Mouse (Mus musculus): ENCODE measurements around the gene Emg1. TPM values are rescaled to one million over a fixed set of nuclear protein-coding genes. Genes with fewer than 3 reads are reported as not detected.

The Emg1 gene
- polyA plus RNA-seq, 1 experiment from 2014 or later = 200 TPM

GRCm38 (mm10) chr6:124702102-124702783 is 9.7 kb downstream of the Emg1 start:
- H3K27ac ChIP-seq = no peak overlapping the region
- no peak overlapping the region for H3K9ac ChIP-seq
- peaks cover 97% of the 10 kb centered on the region for H3K36me3 ChIP-seq
- peaks cover 9% of the 10 kb centered on the region for H3K4me1 ChIP-seq
- H3K27me3 ChIP-seq (replicated peaks) = no peaks in the 10 kb centered on the region
- 84% methylated on average over 17 of the region's 17 CpGs for WGBS (ENCODE audit: insufficient replicate concordance)
- no peak overlapping the region for H3K4me3 ChIP-seq
- no peaks in the 10 kb centered on the region for H3K9me3 ChIP-seq (replicated peaks)
- ATAC-seq = no peak; the same call in 1 of the 2 replicates
- no peak overlapping the region for H3K4me2 ChIP-seq

- no peak overlapping the region for H3K4me2 ChIP-seq
- H3K36me3 ChIP-seq = peaks cover 88% of the 10 kb centered on the region
- H3K4me3 ChIP-seq = no peak overlapping the region
- no peaks in the 10 kb centered on the region for H3K27me3 ChIP-seq (replicated peaks)
- no peak overlapping the region for H3K27ac ChIP-seq
- WGBS (ENCODE audit: insufficient replicate concordance) = 79% methylated on average over 8 of the region's 8 CpGs
- no peak overlapping the region for H3K9ac ChIP-seq
- no peaks in the 10 kb centered on the region for H3K9me3 ChIP-seq (replicated peaks)
- H3K4me1 ChIP-seq = peaks cover 8% of the 10 kb centered on the region
- ATAC-seq = no peak
These were observed 10.6 kb downstream of the Emg1 start for GRCm38 (mm10) chr6:124701338-124701737.

DNA sequence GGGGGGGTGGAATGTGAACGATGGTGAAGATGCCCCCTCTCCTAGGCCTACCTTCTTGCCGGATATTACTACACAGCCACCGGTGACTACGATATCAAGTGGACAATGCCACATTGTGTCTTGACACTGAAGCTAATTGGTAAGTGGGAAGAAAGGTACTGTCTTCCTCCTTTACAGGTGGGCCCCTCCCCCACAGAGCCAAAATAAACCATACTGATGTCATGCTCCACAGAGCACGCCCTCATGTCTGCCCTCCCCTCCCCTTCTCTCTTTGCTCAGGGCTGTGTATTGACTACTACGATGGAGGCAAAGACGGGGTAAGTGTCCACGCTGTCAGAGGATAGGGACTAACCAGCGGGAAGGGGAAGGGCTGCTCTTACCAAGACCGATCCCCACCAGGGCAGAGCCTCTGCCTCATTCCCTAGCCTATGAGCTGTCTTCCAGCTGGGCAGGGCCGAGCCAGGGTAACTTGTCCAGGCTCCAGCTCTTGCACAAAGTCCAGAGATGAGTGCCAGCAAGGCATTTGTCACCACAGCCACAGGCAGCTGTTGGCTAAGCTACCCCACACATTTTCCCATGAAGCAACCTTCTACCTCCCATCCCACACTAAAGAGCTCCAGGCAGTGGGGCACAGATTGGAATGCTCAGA is 11.9 kb downstream of the Emg1 start:
- 0 out of 2 replicates have a peak, but pooled peaks have one; percentile 5 for ATAC-seq
- Histone ChIP-seq H3K9ac (no peak overlapping the region), H3K27me3 (replicated peaks) (no peaks in the 10 kb centered on the region), H3K4me1 (peaks cover 8% of the 10 kb centered on the region), H3K4me2 (no peak overlapping the region), H3K4me3 (no peak overlapping the region), H3K9me3 (replicated peaks) (no peaks in the 10 kb centered on the region), H3K36me3 (peaks cover 85% of the 10 kb centered on the region), H3K27ac (no peak overlapping the region; the same call in 1 of the 2 replicates)
- 73% methylated on average over 11 of the region's 11 CpGs for WGBS (ENCODE audit: insufficient replicate concordance)

DNA sequence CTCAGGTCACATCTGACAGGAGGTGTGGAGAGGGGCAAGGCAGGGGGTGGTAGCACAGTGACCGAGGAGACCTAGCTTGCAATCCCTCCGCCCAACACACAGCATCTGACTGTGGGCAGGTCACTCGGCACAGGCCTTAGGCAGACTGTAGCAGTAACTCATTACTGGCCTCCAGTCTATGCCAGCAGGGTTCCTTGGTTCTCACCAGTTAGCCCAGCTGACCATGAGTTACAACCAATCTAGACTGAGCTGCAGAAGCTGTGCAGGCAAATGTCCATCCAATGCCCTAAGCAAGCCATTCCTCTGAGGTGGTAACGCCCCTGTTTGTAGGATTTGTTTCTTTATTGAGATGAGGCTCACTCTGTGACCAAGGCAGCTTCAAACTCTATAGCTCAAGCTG is 12.6 kb downstream of the Emg1 start:
- no peak overlapping the region; the same call in 1 of the 2 replicates for H3K27ac ChIP-seq
- 76% methylated on average over 4 of the region's 4 CpGs for WGBS (ENCODE audit: insufficient replicate concordance)
- no peaks in the 10 kb centered on the region for H3K9me3 ChIP-seq (replicated peaks)
- H3K9ac ChIP-seq = no peak overlapping the region
- H3K27me3 ChIP-seq (replicated peaks) = no peaks in the 10 kb centered on the region
- no peak overlapping the region for H3K4me3 ChIP-seq
- H3K4me2 ChIP-seq = no peak overlapping the region
- no peak for ATAC-seq
- peaks cover 83% of the 10 kb centered on the region for H3K36me3 ChIP-seq
- peaks cover 13% of the 10 kb centered on the region for H3K4me1 ChIP-seq

GRCm38 (mm10) chr6:124698751-124699150 is 13.2 kb downstream of the Emg1 start:
- Histone ChIP-seq H3K9me3 (replicated peaks) (no peaks in the 10 kb centered on the region), H3K4me1 (peaks cover 19% of the 10 kb centered on the region), H3K9ac (no peak overlapping the region), H3K27me3 (replicated peaks) (no peaks in the 10 kb centered on the region), H3K27ac (no peak overlapping the region), H3K4me3 (no peak overlapping the region), H3K36me3 (peaks cover 78% of the 10 kb centered on the region), H3K4me2 (no peak overlapping the region)
- 85% methylated on average over 6 of the region's 6 CpGs for WGBS (ENCODE audit: insufficient replicate concordance)
- no peak for ATAC-seq

- Histone ChIP-seq H3K27me3 (replicated peaks) (no peaks in the 10 kb centered on the region), H3K27ac (no peak overlapping the region), H3K36me3 (peaks cover 62% of the 10 kb centered on the region), H3K9ac (no peak overlapping the region), H3K9me3 (replicated peaks) (no peaks in the 10 kb centered on the region), H3K4me2 (no peak overlapping the region), H3K4me3 (no peak overlapping the region), H3K4me1 (peaks cover 37% of the 10 kb centered on the region)
- no peak for ATAC-seq
- 80% methylated on average over 7 of the region's 7 CpGs for WGBS (ENCODE audit: insufficient replicate concordance)
These were observed 15.4 kb downstream of the Emg1 start for GRCm38 (mm10) chr6:124696441-124697150.

GRCm38 (mm10) chr6:124694166-124694955 is 17.6 kb downstream of the Emg1 start:
- Histone ChIP-seq H3K27ac (no peak overlapping the region), H3K9me3 (replicated peaks) (no peaks in the 10 kb centered on the region), H3K9ac (no peak overlapping the region), H3K4me3 (no peak overlapping the region), H3K4me2 (no peak overlapping the region), H3K27me3 (replicated peaks) (no peaks in the 10 kb centered on the region), H3K4me1 (peaks cover 33% of the 10 kb centered on the region), H3K36me3 (peaks cover 40% of the 10 kb centered on the region)
- no peak for ATAC-seq
- WGBS (ENCODE audit: insufficient replicate concordance) = 81% methylated on average over 15 of the region's 15 CpGs

DNA sequence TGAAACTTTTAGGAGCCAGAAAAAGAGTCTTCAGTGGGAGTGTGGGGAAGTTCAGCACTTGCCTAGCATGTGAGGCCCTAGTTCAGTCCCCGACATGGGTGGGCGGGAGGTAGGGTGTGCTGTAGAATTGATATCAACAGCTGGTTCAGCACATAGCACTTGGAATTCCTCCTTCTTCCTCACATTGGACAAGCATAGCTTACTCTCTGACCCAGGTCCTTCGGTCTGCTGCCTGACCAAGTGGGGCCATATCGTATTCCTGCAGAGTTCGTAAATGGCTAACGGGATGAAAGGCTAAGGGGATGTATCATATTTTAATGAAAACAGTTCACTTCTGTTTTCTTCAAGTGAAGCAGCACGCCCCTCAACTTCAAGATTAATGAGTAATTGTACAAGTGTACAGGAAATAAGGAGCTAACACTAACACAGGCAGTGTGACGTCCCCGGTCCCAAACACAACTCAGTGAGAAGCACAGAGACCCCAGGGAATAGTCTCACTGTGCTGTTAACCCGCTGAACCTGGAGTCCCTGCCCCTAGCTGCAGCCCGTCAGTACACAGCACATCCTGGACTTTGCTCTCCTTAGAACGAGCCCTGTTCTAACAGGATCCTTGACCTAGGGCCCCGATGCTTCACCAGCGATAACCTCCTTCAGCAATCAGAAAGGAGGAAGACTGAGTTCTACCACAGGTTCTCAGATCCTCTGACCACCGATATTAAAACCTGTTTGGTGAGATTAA is 18.6 kb downstream of the Emg1 start:
- WGBS (ENCODE audit: insufficient replicate concordance) = 82% methylated on average over 15 of the region's 15 CpGs
- no peak for ATAC-seq
- no peak overlapping the region; the same call in 1 of the 2 replicates for H3K27ac ChIP-seq

DNA sequence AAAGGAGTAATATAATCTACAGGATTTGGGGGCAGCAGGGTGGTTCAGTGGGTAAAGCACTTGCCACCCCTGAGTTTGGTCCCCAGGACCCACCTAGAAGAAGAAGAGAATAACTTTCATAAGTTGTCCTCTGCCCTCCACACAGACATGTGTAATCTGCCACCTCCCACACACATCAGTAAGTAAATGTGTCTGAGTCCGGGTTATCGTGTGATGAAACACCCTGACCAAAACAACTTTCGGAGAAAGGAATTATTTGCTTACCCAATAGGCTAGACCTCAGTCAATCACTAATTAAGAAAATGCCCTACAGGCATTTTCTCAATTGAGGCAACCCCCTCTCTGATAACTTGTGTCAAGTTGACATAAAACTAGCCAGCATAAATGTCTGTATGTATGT is 21.5 kb downstream of the Emg1 start:
- Histone ChIP-seq H3K9me3 (replicated peaks) (no peaks in the 10 kb centered on the region), H3K36me3 (peaks cover 26% of the 10 kb centered on the region), H3K4me3 (no peak overlapping the region), H3K4me1 (peaks cover 64% of the 10 kb centered on the region), H3K9ac (no peak overlapping the region), H3K4me2 (no peak overlapping the region), H3K27me3 (replicated peaks) (no peaks in the 10 kb centered on the region), H3K27ac (no peak overlapping the region)
- ATAC-seq = no peak
- WGBS (ENCODE audit: insufficient replicate concordance) = 79% methylated on average over 3 of the region's 3 CpGs

More for the DNA sequence above, 18.6 kb downstream of the Emg1 start:
- Histone ChIP-seq H3K27me3 (replicated peaks) (no peaks in the 10 kb centered on the region), H3K4me1 (peaks cover 36% of the 10 kb centered on the region), H3K4me3 (no peak overlapping the region), H3K9me3 (replicated peaks) (no peaks in the 10 kb centered on the region), H3K9ac (no peak overlapping the region), H3K36me3 (peaks cover 30% of the 10 kb centered on the region), H3K4me2 (no peak overlapping the region)

- no peak overlapping the region for H3K27ac ChIP-seq
- no peaks in the 10 kb centered on the region for H3K27me3 ChIP-seq (replicated peaks)
- no peaks in the 10 kb centered on the region for H3K9me3 ChIP-seq (replicated peaks)
- 75% methylated on average over 3 of the region's 3 CpGs for WGBS (ENCODE audit: insufficient replicate concordance)
- no peak overlapping the region for H3K4me2 ChIP-seq
- ATAC-seq = no peak
- H3K4me1 ChIP-seq = peaks cover 71% of the 10 kb centered on the region
- no peak overlapping the region for H3K9ac ChIP-seq
- H3K4me3 ChIP-seq = no peak overlapping the region
- peaks cover 18% of the 10 kb centered on the region for H3K36me3 ChIP-seq
These were observed 23.0 kb downstream of the Emg1 start for GRCm38 (mm10) chr6:124689011-124689410.

GRCm38 (mm10) chr6:124688151-124688758 is 23.7 kb downstream of the Emg1 start:
- WGBS (ENCODE audit: insufficient replicate concordance) = 60% methylated on average over 8 of the region's 8 CpGs
- no peak overlapping the region for H3K4me3 ChIP-seq
- H3K9ac ChIP-seq = no peak overlapping the region
- H3K27ac ChIP-seq = peak overlapping the region; percentile 36; the same call in 1 of the 2 replicates
- H3K9me3 ChIP-seq (replicated peaks) = no peaks in the 10 kb centered on the region
- no peak overlapping the region for H3K4me2 ChIP-seq
- H3K27me3 ChIP-seq (replicated peaks) = no peaks in the 10 kb centered on the region
- peaks cover 12% of the 10 kb centered on the region for H3K36me3 ChIP-seq
- no peak for ATAC-seq
- H3K4me1 ChIP-seq = peaks cover 71% of the 10 kb centered on the region
